Mouse (Mus musculus): ENCODE results near the gene Adgrb2. TPM values are rescaled to one million over a fixed set of nuclear protein-coding genes. Genes with fewer than 3 reads are reported as not detected.

The Adgrb2 gene
- polyA plus RNA-seq, 1 experiment from 2014 or later: 2.6 TPM

DNA sequence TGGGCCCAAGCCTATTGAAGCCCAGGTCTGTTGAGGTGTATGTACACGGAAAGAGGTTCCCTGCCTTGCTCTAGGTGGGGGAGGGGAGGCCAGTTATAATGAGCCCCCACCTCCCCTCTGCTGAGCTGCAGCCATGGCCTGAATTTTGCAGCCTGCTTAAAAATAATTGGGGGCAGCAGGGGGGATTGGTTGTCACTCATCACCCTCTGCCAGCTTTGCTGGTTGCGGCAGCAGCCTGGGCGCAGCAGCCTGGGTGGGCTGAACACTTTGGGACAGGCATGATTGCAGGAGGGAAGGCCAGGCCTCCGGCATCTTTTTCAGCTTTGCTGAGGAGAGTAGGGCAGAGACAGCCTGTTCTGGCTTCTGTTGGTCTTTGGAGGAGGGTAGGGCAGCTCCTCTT lies 5.3 kb downstream of the Adgrb2 start:
- 70% methylated on average over 4 of the region's 4 CpGs for WGBS
- no peak for ATAC-seq (ENCODE audit: insufficient number of reproducible peaks, insufficient read depth, low FRiP score, low read depth)
- Histone ChIP-seq H3K4me2 (ENCODE audit: low read length) (no peak overlapping the region), H3K27me3 (ENCODE audit: control insufficient read depth, insufficient read depth, low read length) (peaks cover 51% of the 10 kb centered on the region), H3K9me3 (ENCODE audit: control insufficient read depth, low read length) (no peaks in the 10 kb centered on the region), H3K9ac (ENCODE audit: low read length) (no peak overlapping the region), H3K4me1 (ENCODE audit: control insufficient read depth in 2 of 2, insufficient read depth in 2 of 2, low read length in 2 of 2) (peaks cover 6 to 16% of the 10 kb centered on the region in 2 experiments; a peak in 2 of 4 replicates), H3K36me3 (ENCODE audit: control insufficient read depth, insufficient read depth, low read length) (no peaks in the 10 kb centered on the region), H3K4me3 (ENCODE audit: control insufficient read depth in 1 of 2, insufficient read depth in 1 of 2, low read depth in 1 of 2, low read length in 2 of 2) (no peak overlapping the region), H3K27ac (replicated peaks in 1 of 2; ENCODE audit: control insufficient read depth in 1 of 2, insufficient read depth in 1 of 2, low read depth in 2 of 2, low read length in 2 of 2) (no peak overlapping the region)

DNA sequence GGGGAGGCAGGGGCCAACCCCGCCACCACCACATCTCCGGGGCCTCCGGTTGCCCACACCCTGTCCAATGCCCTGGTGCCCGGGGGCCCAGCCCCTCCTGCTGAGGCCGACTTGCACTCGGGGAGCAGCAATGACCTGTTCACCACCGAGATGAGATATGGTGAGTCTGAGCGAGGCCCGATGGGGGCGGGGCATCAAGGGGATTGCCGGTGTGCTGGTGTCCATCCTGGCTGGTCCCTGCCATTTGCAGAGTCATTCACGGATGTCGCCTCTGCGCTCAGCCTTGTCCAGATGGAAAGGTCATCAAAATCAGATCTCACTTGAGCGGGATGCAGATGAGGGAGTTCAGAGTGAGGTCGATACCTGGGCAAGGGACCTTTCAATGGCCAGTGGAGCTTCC lies 8.1 kb downstream of the Adgrb2 start:
- no peak for ATAC-seq (ENCODE audit: insufficient number of reproducible peaks, insufficient read depth, low FRiP score, low read depth)
- H3K36me3 ChIP-seq (ENCODE audit: control insufficient read depth, insufficient read depth, low read length): no peaks in the 10 kb centered on the region
- peaks cover 35% of the 10 kb centered on the region for H3K27me3 ChIP-seq (ENCODE audit: control insufficient read depth, insufficient read depth, low read length)
- H3K4me2 ChIP-seq (ENCODE audit: low read length): no peak overlapping the region
- no peak overlapping the region for H3K9ac ChIP-seq (ENCODE audit: low read length)
- H3K4me3 ChIP-seq (ENCODE audit: control insufficient read depth in 1 of 2, insufficient read depth in 1 of 2, low read depth in 1 of 2, low read length in 2 of 2): no peak overlapping the region
- H3K9me3 ChIP-seq (ENCODE audit: control insufficient read depth, low read length): no peaks in the 10 kb centered on the region
- H3K27ac ChIP-seq (replicated peaks in 1 of 2; ENCODE audit: control insufficient read depth in 1 of 2, insufficient read depth in 1 of 2, low read depth in 2 of 2, low read length in 2 of 2): no peak overlapping the region
- H3K4me1 ChIP-seq (ENCODE audit: control insufficient read depth in 2 of 2, insufficient read depth in 2 of 2, low read length in 2 of 2): peaks cover 0 to 4% of the 10 kb centered on the region in 2 experiments; a peak in 2 of 4 replicates
- WGBS: 71% methylated on average over 16 of the region's 16 CpGs

- H3K36me3 ChIP-seq (ENCODE audit: control insufficient read depth, insufficient read depth, low read length): no peaks in the 10 kb centered on the region
- no peak overlapping the region for H3K27ac ChIP-seq (replicated peaks in 1 of 2; ENCODE audit: control insufficient read depth in 1 of 2, insufficient read depth in 1 of 2, low read depth in 2 of 2, low read length in 2 of 2)
- ATAC-seq (ENCODE audit: insufficient number of reproducible peaks, insufficient read depth, low FRiP score, low read depth): no peak
- H3K4me3 ChIP-seq (ENCODE audit: control insufficient read depth in 1 of 2, insufficient read depth in 1 of 2, low read depth in 1 of 2, low read length in 2 of 2): no peak overlapping the region
- H3K9ac ChIP-seq (ENCODE audit: low read length): no peak overlapping the region
- peaks cover 0 to under 1% of the 10 kb centered on the region in 2 experiments; a peak in 1 of 4 replicates for H3K4me1 ChIP-seq (ENCODE audit: control insufficient read depth in 2 of 2, insufficient read depth in 2 of 2, low read length in 2 of 2)
- H3K9me3 ChIP-seq (ENCODE audit: control insufficient read depth, low read length): no peaks in the 10 kb centered on the region
- H3K27me3 ChIP-seq (ENCODE audit: control insufficient read depth, insufficient read depth, low read length): peaks cover 32% of the 10 kb centered on the region
- WGBS: 88% methylated on average over 5 of the region's 5 CpGs
- no peak overlapping the region for H3K4me2 ChIP-seq (ENCODE audit: low read length)
Measured at GRCm38 (mm10) chr4:129993213-129993612, 8.5 kb downstream of the Adgrb2 start.

- Histone ChIP-seq H3K27me3 (ENCODE audit: control insufficient read depth, insufficient read depth, low read length) (peaks cover 23% of the 10 kb centered on the region), H3K27ac (replicated peaks in 1 of 2; ENCODE audit: control insufficient read depth in 1 of 2, insufficient read depth in 1 of 2, low read depth in 2 of 2, low read length in 2 of 2) (no peak overlapping the region), H3K9ac (ENCODE audit: low read length) (no peak overlapping the region), H3K36me3 (ENCODE audit: control insufficient read depth, insufficient read depth, low read length) (no peaks in the 10 kb centered on the region), H3K4me1 (ENCODE audit: control insufficient read depth in 2 of 2, insufficient read depth in 2 of 2, low read length in 2 of 2) (no peaks in the 10 kb centered on the region), H3K4me3 (ENCODE audit: control insufficient read depth in 1 of 2, insufficient read depth in 1 of 2, low read depth in 1 of 2, low read length in 2 of 2) (no peak overlapping the region), H3K9me3 (ENCODE audit: control insufficient read depth, low read length) (no peaks in the 10 kb centered on the region), H3K4me2 (ENCODE audit: low read length) (no peak overlapping the region)
- WGBS: 82% methylated on average over 16 of the region's 16 CpGs
- no peak for ATAC-seq (ENCODE audit: insufficient number of reproducible peaks, insufficient read depth, low FRiP score, low read depth)
Measured at GRCm38 (mm10) chr4:129993944-129994695, 9.4 kb downstream of the Adgrb2 start.

GRCm38 (mm10) chr4:129994728-129995127 lies 10.1 kb downstream of the Adgrb2 start:
- H3K27ac ChIP-seq (replicated peaks in 1 of 2; ENCODE audit: control insufficient read depth in 1 of 2, insufficient read depth in 1 of 2, low read depth in 2 of 2, low read length in 2 of 2): no peak overlapping the region
- 82% methylated on average over 5 of the region's 5 CpGs for WGBS
- H3K4me2 ChIP-seq (ENCODE audit: low read length): no peak overlapping the region
- no peaks in the 10 kb centered on the region for H3K9me3 ChIP-seq (ENCODE audit: control insufficient read depth, low read length)
- no peaks in the 10 kb centered on the region for H3K36me3 ChIP-seq (ENCODE audit: control insufficient read depth, insufficient read depth, low read length)
- H3K4me1 ChIP-seq (ENCODE audit: control insufficient read depth in 2 of 2, insufficient read depth in 2 of 2, low read length in 2 of 2): no peaks in the 10 kb centered on the region
- H3K4me3 ChIP-seq (ENCODE audit: control insufficient read depth in 1 of 2, insufficient read depth in 1 of 2, low read depth in 1 of 2, low read length in 2 of 2): no peak overlapping the region
- H3K9ac ChIP-seq (ENCODE audit: low read length): no peak overlapping the region
- H3K27me3 ChIP-seq (ENCODE audit: control insufficient read depth, insufficient read depth, low read length): peaks cover 19% of the 10 kb centered on the region; the same call in 1 of the 2 replicates
- no peak for ATAC-seq (ENCODE audit: insufficient number of reproducible peaks, insufficient read depth, low FRiP score, low read depth)

DNA sequence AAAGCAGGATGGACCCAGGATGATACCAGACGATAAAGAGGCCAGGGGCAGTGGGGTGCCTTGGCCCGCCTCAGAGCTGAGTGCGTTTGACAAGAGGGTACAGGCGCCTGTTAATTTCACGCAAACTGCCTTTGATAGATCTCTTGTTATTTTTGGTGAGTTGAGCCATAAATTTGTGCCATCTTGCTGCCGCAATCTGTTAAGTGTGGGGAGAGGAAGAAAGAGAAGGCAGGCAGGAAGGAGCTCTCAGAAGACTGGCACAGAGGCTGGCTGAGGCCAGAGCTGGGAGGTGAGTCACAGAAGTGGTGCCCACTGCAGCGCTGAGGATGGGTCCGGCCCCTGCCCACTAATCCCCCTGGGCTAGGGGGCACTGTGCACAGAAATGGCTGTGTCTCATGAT lies 10.6 kb downstream of the Adgrb2 start:
- WGBS: 84% methylated on average over 8 of the region's 8 CpGs
- Histone ChIP-seq H3K9me3 (ENCODE audit: control insufficient read depth, low read length) (no peaks in the 10 kb centered on the region), H3K4me3 (ENCODE audit: control insufficient read depth in 1 of 2, insufficient read depth in 1 of 2, low read depth in 1 of 2, low read length in 2 of 2) (no peak overlapping the region), H3K9ac (ENCODE audit: low read length) (no peak overlapping the region), H3K27ac (replicated peaks in 1 of 2; ENCODE audit: control insufficient read depth in 1 of 2, insufficient read depth in 1 of 2, low read depth in 2 of 2, low read length in 2 of 2) (no peak overlapping the region), H3K27me3 (ENCODE audit: control insufficient read depth, insufficient read depth, low read length) (peaks cover 15% of the 10 kb centered on the region; the same call in 1 of the 2 replicates), H3K36me3 (ENCODE audit: control insufficient read depth, insufficient read depth, low read length) (no peaks in the 10 kb centered on the region), H3K4me1 (ENCODE audit: control insufficient read depth in 2 of 2, insufficient read depth in 2 of 2, low read length in 2 of 2) (peaks cover 0 to 1% of the 10 kb centered on the region in 2 experiments; a peak in 2 of 4 replicates), H3K4me2 (ENCODE audit: low read length) (no peak overlapping the region)
- ATAC-seq (ENCODE audit: insufficient number of reproducible peaks, insufficient read depth, low FRiP score, low read depth): no peak

DNA sequence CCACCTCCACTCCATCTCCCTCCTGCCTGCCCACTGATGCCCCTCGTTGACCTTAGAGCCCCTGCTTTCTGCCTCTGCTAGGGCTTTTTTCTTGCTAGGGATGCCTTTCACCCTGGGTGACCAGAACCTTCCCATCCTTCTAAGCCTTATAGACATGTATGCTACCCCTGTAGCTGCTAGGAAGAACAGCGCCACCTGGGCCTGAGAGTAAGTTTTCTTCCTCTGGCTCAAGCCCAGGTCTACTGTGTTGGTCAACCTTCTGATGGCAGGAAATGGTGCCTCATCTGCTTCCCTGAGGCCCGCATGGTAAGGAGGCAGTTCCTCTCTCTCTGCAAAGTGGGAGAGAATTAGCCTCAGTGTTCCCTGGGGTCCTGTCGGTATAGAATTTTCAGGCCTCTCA lies 11.3 kb downstream of the Adgrb2 start:
- Histone ChIP-seq H3K9me3 (ENCODE audit: control insufficient read depth, low read length) (no peaks in the 10 kb centered on the region), H3K36me3 (ENCODE audit: control insufficient read depth, insufficient read depth, low read length) (no peaks in the 10 kb centered on the region), H3K4me3 (ENCODE audit: control insufficient read depth in 1 of 2, insufficient read depth in 1 of 2, low read depth in 1 of 2, low read length in 2 of 2) (no peak overlapping the region), H3K27me3 (ENCODE audit: control insufficient read depth, insufficient read depth, low read length) (peaks cover 13% of the 10 kb centered on the region; the same call in 1 of the 2 replicates), H3K4me2 (ENCODE audit: low read length) (no peak overlapping the region), H3K9ac (ENCODE audit: low read length) (no peak overlapping the region), H3K4me1 (ENCODE audit: control insufficient read depth in 2 of 2, insufficient read depth in 2 of 2, low read length in 2 of 2) (peaks cover 6 to 9% of the 10 kb centered on the region in 2 experiments; a peak in 3 of 4 replicates), H3K27ac (replicated peaks in 1 of 2; ENCODE audit: control insufficient read depth in 1 of 2, insufficient read depth in 1 of 2, low read depth in 2 of 2, low read length in 2 of 2) (no peak overlapping the region)
- ATAC-seq (ENCODE audit: insufficient number of reproducible peaks, insufficient read depth, low FRiP score, low read depth): no peak
- 69% methylated on average over 4 of the region's 4 CpGs for WGBS
